Mouse (Mus musculus): ENCODE results near the gene Mapkbp1.

GRCm38 (mm10) chr2:120074096-120074495, 101.6 kb downstream of the Mapkbp1 start:
- TF ChIP-seq CTCF (IDR thresholded peaks at IDR 0.05; ENCODE audit: low read depth) (no peak), EP300 (optimal IDR thresholded peaks at IDR 0.05) (no peak)

All from stomach, postnatal 0 days (tissue).